Mouse (Mus musculus) erythroblast, adult 5-6 weeks (primary cell): ENCODE measurements at regions not wholly inside any gene's neighbourhood (a gene's known extent, or its start where the extent isn't known, plus 50 kb on each side); places are given as distances from the start of the nearest gene placed in this dataset.

ENCODE experiments used
- ATAC-seq: replicated peaks from 2 replicates; pipeline ENCODE4 v1.8.0; 2016; ENCODE audit warnings: moderate number of reproducible peaks, mild to moderate bottlenecking, moderate TSS enrichment, inconsistent platforms; ENCODE audit not compliant: poor library complexity, low FRiP score, severe bottlenecking

GRCm38 (mm10) chr14:120102010-120102748, 59.9 kb upstream of the Oxgr1 start:
- no peak for ATAC-seq

- ATAC-seq: no peak
Observed at GRCm38 (mm10) chr14:120102749-120103142, 60.5 kb upstream of the Oxgr1 start.

GRCm38 (mm10) chr14:120109846-120110245, 67.6 kb upstream of the Oxgr1 start:
- ATAC-seq: no peak

- no peak for ATAC-seq
Observed at GRCm38 (mm10) chr14:120113316-120113715, 71.1 kb upstream of the Oxgr1 start.

GRCm38 (mm10) chr14:120118582-120118981, 76.3 kb upstream of the Oxgr1 start:
- no peak for ATAC-seq

- ATAC-seq: no peak
Observed at GRCm38 (mm10) chr14:120119094-120119501, 76.9 kb upstream of the Oxgr1 start.

GRCm38 (mm10) chr14:120119506-120119905, 77.3 kb upstream of the Oxgr1 start:
- no peak for ATAC-seq

- no peak for ATAC-seq
Observed at GRCm38 (mm10) chr14:120120261-120120660, 78.0 kb upstream of the Oxgr1 start.

- no peak for ATAC-seq
Observed at GRCm38 (mm10) chr14:120125315-120125714, 83.1 kb upstream of the Oxgr1 start.

- ATAC-seq: no peak
Observed at GRCm38 (mm10) chr14:120127481-120127880, 85.2 kb upstream of the Oxgr1 start.

- ATAC-seq: no peak
Observed at GRCm38 (mm10) chr14:120134346-120135008, 92.2 kb upstream of the Oxgr1 start.

- no peak for ATAC-seq
Observed at GRCm38 (mm10) chr14:120135198-120135597, 93.0 kb upstream of the Oxgr1 start.

- no peak for ATAC-seq
Observed at GRCm38 (mm10) chr14:120136736-120137135, 94.5 kb upstream of the Oxgr1 start.

- ATAC-seq: 0 out of 2 replicates have a peak, but pooled peaks have one; percentile 55
Observed at GRCm38 (mm10) chr14:120137680-120138136, 95.5 kb upstream of the Oxgr1 start.

- ATAC-seq: no peak
Observed at GRCm38 (mm10) chr14:120138546-120138945, 96.3 kb upstream of the Oxgr1 start.

GRCm38 (mm10) chr14:120139256-120139655, 97.0 kb upstream of the Oxgr1 start:
- no peak for ATAC-seq

GRCm38 (mm10) chr14:120139671-120140071, 97.4 kb upstream of the Oxgr1 start:
- ATAC-seq: no peak

GRCm38 (mm10) chr14:120140211-120140610, 98.0 kb upstream of the Oxgr1 start:
- ATAC-seq: no peak

- no peak for ATAC-seq
Observed at GRCm38 (mm10) chr14:120140791-120141747, 98.8 kb upstream of the Oxgr1 start.

- no peak for ATAC-seq
Observed at GRCm38 (mm10) chr14:120142281-120142680, 100.0 kb upstream of the Oxgr1 start.
